Mouse (Mus musculus) cerebellum, adult 2 months (tissue): ENCODE measurements around the gene Tle6.
A peak's percentile ranks its signal among the peaks of the same experiment; 100 is the strongest.

Experiments
- CTCF ChIP-seq: fragments of 200-500 bp; IDR thresholded peaks from 2 replicates; pipeline ENCODE4 v1.5.1; 2011; ENCODE audit warnings: low read depth, mild to moderate bottlenecking, control low read depth, low read length, moderate library complexity, borderline replicate concordance; ENCODE audit not compliant: insufficient read depth
- POLR2A ChIP-seq: fragments of 200-500 bp; IDR thresholded peaks from 2 replicates; pipeline ENCODE4 v1.6.1; 2011; ENCODE audit warnings: low read length, control low read depth, borderline replicate concordance; ENCODE audit not compliant: insufficient read depth

DNA sequence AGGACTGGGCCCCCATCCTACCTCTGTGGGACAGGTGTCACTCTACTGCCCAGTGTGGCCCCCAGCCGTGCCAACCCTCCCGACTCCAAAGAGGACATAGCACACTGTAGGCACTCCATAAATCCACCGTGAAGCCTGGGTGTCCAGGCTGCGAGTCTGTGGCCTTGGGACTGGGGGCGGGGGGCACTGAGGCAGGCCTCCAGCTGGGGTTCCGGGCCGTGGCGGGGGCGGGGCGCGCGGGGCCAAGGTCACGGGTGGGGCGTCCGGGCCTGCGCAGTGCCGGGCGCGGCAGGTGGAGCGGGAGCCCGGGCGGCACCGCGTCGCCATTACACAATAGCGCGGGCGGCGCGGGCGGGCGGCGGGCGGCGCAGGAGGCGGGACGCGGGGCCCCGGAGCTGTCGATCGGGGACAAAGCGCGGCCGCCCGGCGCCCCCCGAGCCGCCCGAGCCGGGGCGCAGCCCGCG, 41.7 kb downstream of the Tle6 start, which contains the start of gene Aes:
- TF ChIP-seq CTCF (no peak), POLR2A (peak; percentile 47)
